Mouse (Mus musculus) lung, embryonic 16.5 days (tissue): Measurements from ENCODE around the gene Ergic1. TPM values are rescaled to one million over a fixed set of nuclear protein-coding genes. Genes with fewer than 3 reads are reported as not detected.

Experiments
- ATAC-seq: fragments of 200-750 bp; cut with Nextera tagmentation; 2 replicates; pipeline ENCODE4 v1.8.0; 2017; ENCODE audit warnings: low read depth, mild to moderate bottlenecking, moderate library complexity
- H3K27ac ChIP-seq: fragments of 300-500 bp; sonication (generic); 2 replicates; pipeline ENCODE4 v1.5.1; 2014; ENCODE audit warnings: mild to moderate bottlenecking, control low read depth, low read length
- H3K27me3 ChIP-seq: fragments of 300-500 bp; sonication (generic); 2 replicates; pipeline ENCODE4 v1.6.1; 2014; ENCODE audit warnings: low read depth, low read length, mixed read lengths; ENCODE audit not compliant: control insufficient read depth, insufficient read depth
- H3K36me3 ChIP-seq: fragments of 300-500 bp; sonication (generic); 2 replicates; pipeline ENCODE4 v1.6.1; 2014; ENCODE audit warnings: low read length; ENCODE audit not compliant: control insufficient read depth, insufficient read depth
- H3K4me1 ChIP-seq: fragments of 300-500 bp; sonication (generic); replicated peaks from 2 replicates; pipeline ENCODE4 v1.6.1; 2014; ENCODE audit warnings: low read length, mixed read lengths; ENCODE audit not compliant: control insufficient read depth, insufficient read depth
- H3K4me2 ChIP-seq: fragments of 300-500 bp; sonication (generic); 2 replicates; pipeline ENCODE4 v1.6.1; 2014; ENCODE audit warnings: low read depth, low read length, control low read depth
- H3K4me3 ChIP-seq: fragments of 300-500 bp; sonication (generic); 2 replicates; pipeline ENCODE4 v1.5.1; 2014; ENCODE audit warnings: mild to moderate bottlenecking, low read length, control low read depth
- H3K9ac ChIP-seq: fragments of 300-500 bp; sonication (generic); 2 replicates; pipeline ENCODE4 v1.6.1; 2014; ENCODE audit warnings: low read length, control low read depth
- H3K9me3 ChIP-seq: fragments of 300-500 bp; sonication (generic); 2 replicates; pipeline ENCODE4 v1.6.1; 2016; ENCODE audit warnings: low read length; ENCODE audit not compliant: control insufficient read depth
- WGBS: fragments of 180-500 bp; shearing (Covaris S2); extraction: QIAGEN DNeasy Blood & Tissue Kit; methylation state at CpG from one replicate; pipeline ENCODE4 v1.1.7; 2014; 5-methylcytosine and 5-hydroxymethylcytosine counted together
- polyA plus RNA-seq: library from polyadenylated mRNA; unstranded; fragments of >200 nt; fragmentation: Nextera tagmentation; extraction: Ambion mirVana; gene quantifications from 2 replicates; pipeline ENCODE4 v1.2.1, GENCODE M21; 2015

Ergic1 gene
- polyA plus RNA-seq, 1 experiment from 2014 or later, result 94.6 TPM

DNA sequence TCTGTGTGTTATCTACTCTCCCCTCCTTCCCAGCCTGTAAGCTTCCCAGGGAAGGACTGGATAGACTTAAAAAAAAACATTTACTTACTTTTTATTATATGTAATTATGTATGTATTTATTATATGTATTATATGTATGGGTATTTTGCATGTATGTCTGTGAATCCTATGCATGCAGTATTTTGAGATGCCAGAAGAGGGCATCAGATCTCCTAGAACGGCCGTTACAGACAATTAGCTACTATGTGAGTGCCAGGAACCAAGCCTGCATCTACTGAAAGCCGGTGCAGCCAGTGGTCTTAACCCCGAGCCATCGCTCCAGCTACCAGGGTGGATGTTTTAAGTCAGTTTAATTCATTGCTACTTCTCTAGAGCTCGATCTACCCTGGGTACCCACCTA is 120.0 kb downstream of the Ergic1 start:
- no peak overlapping the region for H3K4me2 ChIP-seq
- H3K9me3 ChIP-seq, result no peaks in the 10 kb centered on the region; the same call in 1 of the 2 replicates
- H3K27me3 ChIP-seq, result no peaks in the 10 kb centered on the region
- no peak for ATAC-seq
- WGBS, result 86% methylated on average over 6 of the region's 6 CpGs
- H3K27ac ChIP-seq, result no peak overlapping the region
- peaks cover 13% of the 10 kb centered on the region for H3K4me1 ChIP-seq
- peaks cover 10% of the 10 kb centered on the region for H3K36me3 ChIP-seq
- H3K4me3 ChIP-seq, result no peak overlapping the region
- no peak overlapping the region for H3K9ac ChIP-seq

DNA sequence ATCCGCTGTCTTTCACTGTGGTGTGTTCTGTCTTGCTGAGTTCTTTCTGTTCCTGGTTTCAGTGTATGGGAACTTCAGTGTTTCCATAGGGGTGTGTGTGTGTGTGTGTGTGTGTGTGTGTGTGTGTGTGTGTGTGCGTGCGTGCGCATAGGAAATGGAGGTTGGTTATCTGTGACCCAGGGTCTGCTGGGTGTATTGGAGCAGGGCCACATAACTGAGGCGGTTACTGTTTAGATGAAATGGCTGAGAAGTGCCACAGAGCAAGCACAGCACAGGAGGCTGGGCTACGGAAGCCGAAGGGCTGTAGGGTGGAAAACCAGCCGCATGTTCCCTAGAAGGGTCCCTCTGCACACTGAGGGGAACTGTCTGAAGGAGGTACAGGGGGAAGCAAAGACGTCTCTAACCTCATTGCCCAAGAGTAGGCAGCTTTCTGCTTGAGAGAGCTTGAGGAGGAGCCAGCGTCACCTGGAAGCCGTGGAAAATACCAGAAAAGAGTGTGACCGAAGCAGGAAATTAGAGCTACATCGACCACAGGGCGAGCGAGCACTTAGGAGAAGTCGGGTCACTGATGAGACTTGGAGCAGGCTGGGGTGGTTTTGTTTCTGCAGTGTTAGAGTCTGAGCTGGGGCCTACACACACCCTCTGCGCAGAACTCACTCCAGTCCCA is 125.2 kb downstream of the Ergic1 start:
- Histone ChIP-seq H3K4me2 (no peak overlapping the region), H3K4me3 (no peak overlapping the region), H3K4me1 (peaks cover 3% of the 10 kb centered on the region; the same call in 1 of the 2 replicates), H3K27ac (no peak overlapping the region), H3K9me3 (no peaks in the 10 kb centered on the region), H3K9ac (no peak overlapping the region), H3K27me3 (no peaks in the 10 kb centered on the region), H3K36me3 (peaks cover 10% of the 10 kb centered on the region)
- no peak for ATAC-seq
- 85% methylated on average over 17 of the region's 17 CpGs for WGBS

DNA sequence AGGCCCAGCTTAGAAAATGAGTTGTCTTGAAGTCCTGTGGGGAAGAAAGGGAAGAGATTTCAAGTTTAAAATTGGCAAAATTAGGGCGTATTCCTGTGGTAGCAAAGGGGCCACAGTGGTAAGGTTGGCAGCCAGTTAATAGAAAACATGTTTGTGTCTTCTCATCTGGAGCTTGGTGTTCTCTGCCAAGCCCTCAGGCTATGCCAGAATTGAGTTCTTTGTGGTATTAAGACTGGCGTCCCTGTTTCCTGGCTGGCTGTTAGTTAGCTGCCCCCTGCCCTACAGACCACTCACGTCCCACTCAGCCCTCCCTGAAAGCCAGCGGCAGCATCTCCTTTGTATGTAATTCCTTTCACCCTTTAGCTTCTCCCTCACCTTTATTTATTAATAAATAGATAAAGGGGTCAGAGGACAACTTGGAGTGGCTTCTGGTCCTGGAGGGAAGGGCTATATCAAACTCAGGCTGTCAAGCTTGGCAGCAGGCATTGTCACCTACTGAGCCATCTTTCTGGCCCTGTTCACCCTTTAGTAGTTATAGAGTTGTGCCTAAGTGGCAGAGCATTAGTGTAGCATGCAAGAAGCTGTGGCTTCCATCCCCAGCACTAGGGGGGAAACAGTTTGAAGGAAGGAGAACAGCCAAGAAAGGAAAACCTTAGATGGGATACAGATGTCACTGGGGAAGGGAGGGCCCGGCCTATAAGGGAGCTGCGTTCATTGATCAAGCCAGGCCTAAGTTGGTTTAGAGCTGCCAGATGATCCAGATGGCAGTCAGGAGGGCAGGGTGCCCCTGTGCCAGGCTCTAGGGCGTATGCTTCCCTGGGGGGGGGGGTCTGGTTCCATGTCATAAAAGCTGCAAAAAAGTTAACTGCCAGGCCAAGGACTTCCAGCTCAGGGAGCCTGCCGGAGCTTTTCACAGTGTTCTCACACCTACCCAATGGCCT is 127.8 kb downstream of the Ergic1 start:
- no peaks in the 10 kb centered on the region for H3K27me3 ChIP-seq
- H3K4me1 ChIP-seq, result peaks cover 3% of the 10 kb centered on the region; the same call in 1 of the 2 replicates
- 65% methylated on average over 8 of the region's 8 CpGs for WGBS
- H3K4me2 ChIP-seq, result no peak overlapping the region
- H3K9ac ChIP-seq, result no peak overlapping the region
- H3K36me3 ChIP-seq, result peaks cover 7% of the 10 kb centered on the region; the same call in 1 of the 2 replicates
- no peak overlapping the region for H3K27ac ChIP-seq
- H3K9me3 ChIP-seq, result no peaks in the 10 kb centered on the region
- H3K4me3 ChIP-seq, result no peak overlapping the region
- ATAC-seq, result no peak

DNA sequence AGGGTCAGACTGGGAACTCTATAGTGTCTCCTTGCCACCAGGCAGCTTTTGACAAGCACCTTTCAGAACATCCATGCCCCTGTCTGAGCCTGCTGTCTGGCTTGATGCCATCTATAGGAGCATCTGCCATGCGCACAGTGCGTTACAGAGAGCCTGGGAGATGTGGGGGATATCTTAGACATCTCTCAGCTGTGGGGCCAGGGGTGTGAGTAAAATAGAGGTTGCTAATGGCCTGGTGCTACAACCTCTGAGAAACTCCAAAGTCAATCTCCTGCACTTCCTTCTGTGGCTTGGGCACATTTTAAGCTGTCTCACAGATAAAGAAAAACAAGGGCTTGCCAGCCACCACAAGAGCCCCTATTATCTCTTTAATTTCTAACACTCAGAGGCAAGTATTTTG is 128.5 kb downstream of the Ergic1 start:
- 76% methylated on average over 2 of the region's 2 CpGs for WGBS
- no peak overlapping the region for H3K4me3 ChIP-seq
- no peak overlapping the region for H3K4me2 ChIP-seq
- no peak for ATAC-seq
- no peak overlapping the region for H3K27ac ChIP-seq
- H3K9me3 ChIP-seq, result no peaks in the 10 kb centered on the region
- H3K4me1 ChIP-seq, result peaks cover 3% of the 10 kb centered on the region; the same call in 1 of the 2 replicates
- no peaks in the 10 kb centered on the region for H3K27me3 ChIP-seq
- H3K9ac ChIP-seq, result no peak overlapping the region
- H3K36me3 ChIP-seq, result peaks cover 3% of the 10 kb centered on the region; the same call in 1 of the 2 replicates

DNA sequence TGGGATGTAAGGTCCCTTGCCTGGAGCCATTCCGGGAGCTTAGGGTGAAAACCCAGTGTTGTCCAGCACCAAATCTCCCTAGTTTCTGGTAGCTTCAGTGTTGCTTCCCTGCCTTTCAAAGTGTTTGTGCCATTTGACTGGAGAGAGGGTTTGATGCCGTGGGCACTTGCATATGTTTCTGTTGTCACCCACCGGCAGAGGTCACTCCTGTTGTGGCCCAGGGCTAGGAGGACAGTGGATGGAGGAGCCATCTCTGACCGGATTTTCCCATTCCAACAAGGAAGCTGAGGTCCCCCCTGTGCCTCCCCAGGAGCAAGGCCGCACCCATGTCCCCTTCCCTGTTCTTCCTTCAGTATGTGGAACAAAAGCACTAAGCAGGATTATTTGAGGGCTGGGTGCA is 128.9 kb downstream of the Ergic1 start:
- 76% methylated on average over 5 of the region's 5 CpGs for WGBS
- Histone ChIP-seq H3K9ac (no peak overlapping the region), H3K27me3 (no peaks in the 10 kb centered on the region), H3K4me1 (peaks cover 3% of the 10 kb centered on the region; the same call in 1 of the 2 replicates), H3K4me3 (no peak overlapping the region), H3K9me3 (no peaks in the 10 kb centered on the region), H3K4me2 (no peak overlapping the region), H3K27ac (no peak overlapping the region), H3K36me3 (0 out of 2 replicates have a peak, but pooled peaks cover 2% of the 10 kb centered on the region)
- ATAC-seq, result no peak

DNA sequence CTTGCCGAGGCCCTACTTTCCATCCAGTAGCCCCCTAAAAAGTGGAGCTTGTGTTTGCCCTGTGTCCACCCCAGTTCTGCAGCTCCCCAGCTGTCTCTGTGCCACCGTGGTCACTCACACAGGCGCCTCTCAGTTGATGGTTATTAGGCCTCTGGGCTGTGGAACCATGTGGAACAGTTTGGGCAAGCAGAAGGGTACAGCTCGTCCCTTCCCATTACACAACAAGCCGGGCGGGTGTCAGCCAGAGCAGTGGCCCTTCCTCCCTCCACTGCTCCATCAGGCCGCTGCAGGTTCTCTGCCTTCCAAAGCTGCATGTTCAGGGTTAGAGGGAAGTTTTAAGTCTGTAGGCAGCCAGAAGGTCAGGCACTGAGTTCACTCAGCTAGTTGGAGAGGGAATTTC is 129.8 kb downstream of the Ergic1 start:
- 87% methylated on average over 7 of the region's 7 CpGs for WGBS
- no peaks in the 10 kb centered on the region for H3K9me3 ChIP-seq
- no peak for ATAC-seq

DNA sequence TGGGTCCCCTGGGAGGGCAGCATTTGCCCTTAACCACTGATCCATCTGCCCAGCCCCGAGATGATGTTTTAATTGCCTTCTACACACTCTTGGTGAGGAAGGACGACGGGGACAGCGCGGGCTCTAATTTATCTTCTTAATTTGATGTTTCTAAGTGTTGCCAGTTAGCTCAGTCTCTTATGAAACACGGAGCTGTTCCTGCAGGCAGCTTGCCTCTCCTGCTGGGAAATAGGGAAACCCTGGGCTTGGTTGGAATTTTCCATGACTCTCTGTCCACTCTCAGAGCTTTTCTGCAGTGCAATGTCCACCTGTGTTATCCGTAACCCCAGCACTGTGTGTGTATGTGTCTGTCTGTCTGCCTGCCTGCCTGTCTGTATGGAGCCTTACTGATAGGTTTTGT is 132.1 kb downstream of the Ergic1 start:
- H3K4me2 ChIP-seq, result no peak overlapping the region
- no peaks in the 10 kb centered on the region for H3K9me3 ChIP-seq
- H3K4me1 ChIP-seq, result peaks cover 3% of the 10 kb centered on the region; the same call in 1 of the 2 replicates
- no peak overlapping the region for H3K9ac ChIP-seq
- ATAC-seq, result no peak
- no peak overlapping the region for H3K27ac ChIP-seq
- no peaks in the 10 kb centered on the region for H3K27me3 ChIP-seq
- no peak overlapping the region for H3K4me3 ChIP-seq
- WGBS, result 78% methylated on average over 7 of the region's 7 CpGs
- H3K36me3 ChIP-seq, result peaks cover 10% of the 10 kb centered on the region

More for the DNA sequence above, 129.8 kb downstream of the Ergic1 start:
- Histone ChIP-seq H3K4me3 (no peak overlapping the region), H3K27ac (no peak overlapping the region), H3K36me3 (0 out of 2 replicates have a peak, but pooled peaks cover 2% of the 10 kb centered on the region), H3K27me3 (no peaks in the 10 kb centered on the region), H3K4me2 (no peak overlapping the region), H3K9ac (no peak overlapping the region), H3K4me1 (peaks cover 3% of the 10 kb centered on the region; the same call in 1 of the 2 replicates)

DNA sequence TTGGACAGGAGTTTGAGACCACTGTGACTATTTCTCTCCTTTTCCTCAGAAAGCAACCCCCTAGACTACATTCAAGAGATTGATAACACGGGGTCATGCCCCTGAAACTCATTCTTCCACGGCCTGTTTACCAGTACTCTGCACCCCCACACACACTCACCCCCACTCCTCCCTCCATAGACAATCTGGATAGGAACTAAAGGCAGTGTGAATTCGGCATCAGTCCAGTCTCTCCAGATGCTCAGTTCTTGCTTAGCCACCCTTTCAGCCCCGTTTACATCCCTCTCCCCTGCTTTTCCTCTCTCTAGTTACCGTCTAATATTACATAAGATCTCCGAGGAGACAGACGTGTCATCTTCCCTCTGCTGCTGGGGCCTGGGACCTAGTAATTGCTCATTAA is 132.9 kb downstream of the Ergic1 start:
- Histone ChIP-seq H3K4me3 (no peak overlapping the region), H3K9ac (no peak overlapping the region), H3K9me3 (no peaks in the 10 kb centered on the region), H3K4me1 (no peaks in the 10 kb centered on the region; the same call in 1 of the 2 replicates), H3K36me3 (peaks cover 10% of the 10 kb centered on the region), H3K27me3 (no peaks in the 10 kb centered on the region), H3K4me2 (no peak overlapping the region), H3K27ac (no peak overlapping the region)
- no peak for ATAC-seq
- 41% methylated on average over 7 of the region's 7 CpGs for WGBS

DNA sequence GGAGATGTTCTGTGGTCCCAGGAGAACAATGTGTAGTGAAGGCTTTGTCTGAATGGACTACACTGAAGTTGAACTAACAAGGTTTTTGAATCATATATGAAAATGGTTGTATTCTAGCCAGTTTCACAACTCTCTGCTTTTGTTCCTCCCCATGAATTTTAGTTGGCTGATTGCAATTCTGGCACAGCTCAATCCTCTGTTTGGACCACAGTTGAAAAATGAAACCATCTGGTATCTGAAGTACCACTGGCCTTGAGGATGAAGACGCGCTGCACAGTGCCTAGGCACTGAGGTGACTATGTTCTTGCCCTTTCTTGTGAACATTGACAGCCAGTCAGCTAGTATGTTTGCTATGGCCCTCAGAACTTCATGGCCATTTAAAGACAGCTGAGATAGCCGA is 133.9 kb downstream of the Ergic1 start:
- Histone ChIP-seq H3K4me1 (no peaks in the 10 kb centered on the region), H3K36me3 (peaks cover 10% of the 10 kb centered on the region), H3K9me3 (no peaks in the 10 kb centered on the region), H3K4me2 (no peak overlapping the region), H3K9ac (no peak overlapping the region), H3K4me3 (no peak overlapping the region), H3K27me3 (no peaks in the 10 kb centered on the region), H3K27ac (no peak overlapping the region)
- 83% methylated on average over 3 of the region's 3 CpGs for WGBS
- no peak for ATAC-seq
